Mouse (Mus musculus) gastrocnemius, adult 2 months (tissue): ENCODE results near the gene March8. TPM values are rescaled to one million over a fixed set of nuclear protein-coding genes. Genes with fewer than 3 reads are reported as not detected.

Experiments used
- DNase-seq: peaks from one replicate; pipeline ENCODE4 v3.0.0; 2022
- H3K27ac ChIP-seq: fragments of 200-600 bp; 2 replicates; pipeline ENCODE4 v1.8.1; 2022; ENCODE audit warnings: mild to moderate bottlenecking
- H3K4me3 ChIP-seq: fragments of 200-600 bp; 2 replicates; pipeline ENCODE4 v1.8.1; 2022; ENCODE audit warnings: mild to moderate bottlenecking, moderate library complexity
- CTCF ChIP-seq: fragments of 200-600 bp; IDR thresholded peaks from 2 replicates; pipeline ENCODE4 v1.8.1; 2022; ENCODE audit warnings: antibody characterized with exemption, mild to moderate bottlenecking, moderate library complexity
- intact Hi-C: fragments of 180-260 bp; cut with DNase I; formaldehyde crosslinking; loops from one replicate; pipeline ENCODE4 v1.15.1; 2025
- total RNA-seq, 2 experiments: library from RNA; stranded (reverse); gene quantifications; 2 replicates each; pipeline ENCODE4 v1.2.3; 2021

Gene March8
- total RNA-seq, 2 experiments from 2014 or later: 26.8 to 31.1 TPM

DNA sequence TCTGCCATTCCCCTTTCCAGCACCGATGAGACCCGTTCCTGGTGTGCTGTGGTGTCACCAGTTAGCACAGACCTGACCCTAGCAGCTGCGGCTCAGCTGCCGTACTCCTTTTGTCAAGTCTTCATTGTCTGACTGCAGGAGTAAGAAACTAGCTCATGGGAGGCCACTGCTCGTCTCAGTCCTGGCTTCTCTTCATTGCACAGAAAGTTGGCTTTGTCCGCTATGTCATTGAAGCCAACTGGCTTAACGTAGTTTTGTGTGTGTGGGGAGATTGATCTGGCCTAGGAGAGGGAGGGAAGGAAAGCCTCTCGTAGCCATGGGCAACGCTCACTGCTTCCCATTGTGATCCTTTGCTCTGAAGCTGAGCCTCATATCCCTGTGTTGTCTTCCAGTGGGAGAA lies 67.4 kb downstream of the March8 start:
- DNase-seq: no peak
- no peak for TF ChIP-seq CTCF
- intact Hi-C loops: no loop called here
- no peak overlapping the region for H3K4me3 ChIP-seq
- H3K27ac ChIP-seq: no peak overlapping the region

DNA sequence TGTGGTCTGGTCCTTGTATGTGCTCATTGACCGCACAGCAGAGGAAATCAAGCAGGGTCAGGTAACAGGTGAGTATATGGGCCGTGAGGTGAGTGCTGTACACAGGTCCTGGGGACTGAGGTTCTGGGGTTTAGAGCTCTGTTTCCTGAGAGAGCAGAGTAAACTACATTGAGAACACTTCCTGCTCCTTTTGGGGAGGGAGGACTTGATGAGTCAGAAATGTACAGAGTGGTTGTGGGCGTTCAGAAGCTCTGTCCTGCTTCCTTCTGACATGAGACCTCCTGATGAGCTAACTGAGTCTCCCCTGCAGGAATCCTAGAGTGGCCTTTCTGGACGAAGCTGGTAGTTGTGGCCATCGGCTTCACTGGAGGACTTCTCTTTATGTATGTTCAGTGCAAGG lies 67.9 kb downstream of the March8 start:
- DNase-seq: no peak
- no peak for TF ChIP-seq CTCF
- Histone ChIP-seq H3K4me3 (no peak overlapping the region), H3K27ac (no peak overlapping the region)
- intact Hi-C loops: no loop called here

DNA sequence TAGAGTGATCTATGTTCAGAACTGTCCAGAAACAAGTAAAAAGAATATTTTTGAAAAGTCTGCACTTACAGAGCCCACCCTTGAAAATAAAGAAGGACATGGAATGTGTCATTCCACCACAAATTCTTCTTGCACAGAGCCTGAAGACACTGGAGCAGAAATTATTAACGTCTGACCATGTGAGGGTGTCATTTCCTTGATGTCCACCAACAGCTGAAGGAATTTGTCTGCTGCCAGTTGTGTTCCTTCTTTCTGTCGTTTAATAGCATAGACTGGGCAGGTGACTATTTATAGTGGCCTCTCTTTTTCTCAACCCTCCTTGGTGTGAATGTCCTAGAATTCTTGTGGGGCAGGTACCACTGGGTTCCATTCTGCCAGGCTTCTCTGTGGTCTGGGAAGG lies 68.3 kb downstream of the March8 start:
- no peak for TF ChIP-seq CTCF
- no peak overlapping the region for H3K27ac ChIP-seq
- no peak for DNase-seq
- intact Hi-C loops: no loop called here
- no peak overlapping the region for H3K4me3 ChIP-seq

DNA sequence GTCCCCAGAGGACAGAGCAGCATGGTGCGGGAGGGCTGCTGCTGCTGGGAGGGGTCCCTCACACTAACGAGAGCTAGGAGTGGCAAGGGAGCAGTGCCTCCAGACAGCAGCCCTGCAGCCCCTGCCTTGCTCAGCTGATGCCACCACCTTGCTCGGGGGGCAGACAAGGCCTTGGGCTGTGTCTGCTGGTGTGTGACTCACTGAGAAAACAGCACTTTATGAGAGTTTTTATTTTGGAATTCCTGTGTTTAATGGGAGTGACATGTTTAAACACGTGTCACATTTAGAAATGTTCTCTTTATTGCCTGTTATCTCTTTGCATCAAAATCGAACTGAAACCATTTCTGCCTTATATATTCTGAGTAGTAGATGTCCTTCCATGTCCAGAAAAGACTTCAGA lies 68.9 kb downstream of the March8 start:
- Histone ChIP-seq H3K4me3 (no peak overlapping the region), H3K27ac (no peak overlapping the region)
- no peak for TF ChIP-seq CTCF
- intact Hi-C loops: no loop called here
- no peak for DNase-seq

DNA sequence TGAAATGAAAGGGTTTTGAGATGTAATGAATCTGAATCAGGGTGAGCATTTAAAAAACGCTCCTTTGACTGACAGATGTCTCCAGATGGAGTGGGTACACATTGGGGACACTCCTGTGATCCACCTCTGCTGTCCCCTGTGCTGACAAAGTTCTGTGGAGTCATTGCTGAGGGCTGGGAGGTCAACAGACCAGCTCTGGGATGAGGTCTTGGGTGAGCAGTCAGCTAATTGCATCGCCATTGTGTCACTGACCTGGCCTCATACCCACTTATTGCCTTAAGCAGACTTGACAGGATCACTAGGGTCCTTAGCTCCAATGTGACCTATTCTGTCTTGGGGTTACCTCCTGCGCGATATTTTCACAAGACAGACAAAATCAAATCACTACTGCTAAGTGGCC lies 69.4 kb downstream of the March8 start:
- DNase-seq: no peak
- no peak for TF ChIP-seq CTCF
- no peak overlapping the region for H3K4me3 ChIP-seq
- intact Hi-C loops: no loop called here
- no peak overlapping the region for H3K27ac ChIP-seq

DNA sequence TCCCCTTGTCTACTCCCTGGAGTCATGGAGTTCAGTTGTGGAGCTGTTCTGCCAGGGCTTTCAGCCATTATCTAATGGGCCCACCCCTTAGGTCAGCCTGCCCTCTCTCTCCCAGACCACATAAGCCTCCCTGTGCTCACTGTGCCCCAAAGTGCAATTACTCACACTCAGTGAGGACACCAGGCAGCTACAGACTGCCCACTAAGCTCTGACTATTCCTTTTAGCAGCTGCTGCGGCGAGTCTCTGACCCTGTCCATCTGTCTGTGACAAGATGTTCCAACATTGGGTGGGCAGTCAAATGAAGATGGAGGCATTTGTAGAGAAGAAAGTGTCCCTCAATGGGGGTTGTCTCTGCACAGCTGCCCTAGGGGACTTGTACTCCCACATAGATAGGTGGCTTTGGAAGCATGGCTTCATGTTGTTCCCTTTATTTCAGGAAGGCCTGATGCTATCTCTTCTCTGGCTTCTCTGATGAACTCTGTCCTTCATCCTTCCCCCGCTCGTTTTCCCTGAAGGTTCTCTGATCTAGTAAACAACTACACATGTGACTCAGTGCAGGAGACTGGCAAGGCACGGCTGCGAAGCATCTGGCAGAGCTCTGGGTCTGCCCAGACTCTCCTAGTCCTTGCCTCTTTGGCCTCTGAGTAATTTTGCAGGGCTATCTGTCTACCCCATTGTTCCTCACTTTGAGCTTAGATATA lies 70.3 kb downstream of the March8 start:
- no peak for DNase-seq
- no peak overlapping the region for H3K4me3 ChIP-seq
- no peak overlapping the region for H3K27ac ChIP-seq
- TF ChIP-seq CTCF: no peak
- intact Hi-C loops: no loop called here

DNA sequence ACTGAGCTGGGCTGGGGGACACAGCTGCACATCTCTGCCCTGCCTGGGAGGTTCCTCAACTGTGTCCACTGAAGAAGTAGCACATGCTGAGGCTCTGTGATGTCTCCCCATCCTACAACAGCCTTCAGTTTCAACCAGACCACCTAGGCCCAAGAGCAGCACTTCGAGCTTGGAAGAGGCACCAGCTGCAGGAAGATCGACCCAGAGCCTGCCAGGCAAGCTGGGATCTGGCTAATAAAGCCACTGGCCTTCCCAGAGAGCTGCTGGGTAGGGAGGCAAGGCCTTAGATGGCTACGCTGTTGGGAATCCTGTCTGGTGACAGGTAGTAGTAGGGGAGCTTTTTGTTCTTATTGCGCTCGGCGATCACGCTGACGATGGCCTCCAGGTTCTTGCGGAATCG lies 72.6 kb downstream of the March8 start:
- intact Hi-C loops: no loop called here
- no peak overlapping the region for H3K27ac ChIP-seq
- H3K4me3 ChIP-seq: no peak overlapping the region
- TF ChIP-seq CTCF: no peak
- no peak for DNase-seq

DNA sequence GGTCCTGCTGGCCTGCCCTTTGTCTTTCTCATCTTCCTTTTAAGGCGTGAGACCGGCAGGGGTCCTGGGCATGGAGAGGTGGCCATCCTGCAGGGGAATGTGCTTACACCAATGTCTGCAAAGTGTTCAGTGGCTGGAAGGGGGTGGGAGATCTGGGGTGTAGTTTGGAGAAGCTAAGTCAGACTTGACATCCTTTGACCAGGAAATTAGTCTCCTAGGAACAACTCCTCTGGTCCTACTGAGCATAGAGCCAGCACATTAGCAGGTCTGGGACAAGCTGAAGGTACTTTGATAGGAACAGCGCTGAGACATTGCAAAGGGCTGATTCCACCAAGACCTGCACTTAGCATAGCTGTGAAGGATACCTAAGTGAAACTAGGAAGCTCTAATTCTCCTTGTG lies 73.9 kb downstream of the March8 start:
- DNase-seq: no peak
- intact Hi-C loops: no loop called here
- Histone ChIP-seq H3K27ac (no peak overlapping the region), H3K4me3 (no peak overlapping the region)
- TF ChIP-seq CTCF: no peak

DNA sequence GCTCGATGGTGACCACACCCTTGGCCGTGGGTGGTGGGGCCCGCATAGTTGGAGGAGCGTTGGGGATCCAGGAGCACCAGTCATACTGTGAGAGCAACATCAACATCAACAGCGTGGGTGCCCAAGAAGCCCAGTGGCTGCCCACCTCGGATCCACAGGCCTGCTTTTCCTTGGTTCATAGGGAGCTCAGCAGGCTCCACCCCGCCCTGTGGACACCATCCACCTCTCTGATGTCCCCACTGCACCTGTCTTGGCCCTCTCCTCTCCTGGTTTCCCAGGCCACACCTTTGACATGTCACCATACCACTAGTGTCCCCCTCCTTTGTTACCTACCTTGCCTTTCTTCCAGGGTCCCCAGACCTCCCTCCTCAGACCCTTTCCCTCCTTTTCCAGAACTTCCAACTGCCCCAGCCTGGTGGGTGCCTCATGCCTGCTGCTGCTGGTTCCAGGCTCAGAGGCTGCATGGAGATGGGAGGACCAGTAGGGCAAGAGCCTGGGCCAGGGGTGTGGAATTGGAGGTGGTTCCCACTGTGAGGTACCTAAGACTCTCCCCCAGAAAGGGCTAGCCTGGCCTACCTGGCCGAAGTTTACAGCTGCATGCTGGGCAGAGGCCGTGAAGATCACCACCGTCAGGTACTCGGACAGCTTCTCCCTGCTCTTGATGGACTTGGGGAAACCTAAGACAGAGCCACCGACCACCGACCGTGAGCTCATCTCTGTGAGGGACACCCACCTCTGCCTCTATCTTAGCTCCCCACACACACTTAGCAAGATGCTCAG lies 74.9 kb downstream of the March8 start:
- intact Hi-C loops: no loop called here
- Histone ChIP-seq H3K4me3 (no peak overlapping the region), H3K27ac (no peak overlapping the region)
- no peak for TF ChIP-seq CTCF
- no peak for DNase-seq

DNA sequence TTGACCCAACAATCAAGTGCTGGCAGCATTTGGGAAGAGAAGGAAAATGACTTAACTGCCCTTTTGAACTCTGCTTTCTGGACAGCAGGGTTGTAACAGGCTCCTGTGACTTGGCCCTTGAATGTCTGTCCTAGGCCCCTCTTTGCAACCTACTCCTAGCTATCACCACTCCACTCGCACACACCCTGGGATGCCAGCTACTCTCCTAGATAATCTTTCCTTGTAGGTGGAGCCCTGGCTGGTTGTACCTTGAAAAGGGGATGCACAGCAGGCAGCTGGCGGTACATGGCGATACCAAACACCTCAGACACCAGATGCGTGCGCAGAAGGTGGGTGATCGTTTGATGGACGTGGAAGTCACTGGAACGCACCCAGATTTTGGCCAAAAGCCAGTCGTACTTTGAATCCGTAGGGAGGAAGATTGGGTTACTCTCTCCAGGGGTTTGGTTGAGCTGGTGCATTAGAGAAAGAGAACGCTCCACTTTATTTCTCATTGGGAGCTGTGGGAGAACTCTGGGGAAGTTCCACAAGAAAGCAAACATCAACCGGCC lies 77.4 kb downstream of the March8 start:
- intact Hi-C loops: no loop called here
- no peak for DNase-seq
- no peak overlapping the region for H3K4me3 ChIP-seq
- TF ChIP-seq CTCF: no peak
- H3K27ac ChIP-seq: no peak overlapping the region

DNA sequence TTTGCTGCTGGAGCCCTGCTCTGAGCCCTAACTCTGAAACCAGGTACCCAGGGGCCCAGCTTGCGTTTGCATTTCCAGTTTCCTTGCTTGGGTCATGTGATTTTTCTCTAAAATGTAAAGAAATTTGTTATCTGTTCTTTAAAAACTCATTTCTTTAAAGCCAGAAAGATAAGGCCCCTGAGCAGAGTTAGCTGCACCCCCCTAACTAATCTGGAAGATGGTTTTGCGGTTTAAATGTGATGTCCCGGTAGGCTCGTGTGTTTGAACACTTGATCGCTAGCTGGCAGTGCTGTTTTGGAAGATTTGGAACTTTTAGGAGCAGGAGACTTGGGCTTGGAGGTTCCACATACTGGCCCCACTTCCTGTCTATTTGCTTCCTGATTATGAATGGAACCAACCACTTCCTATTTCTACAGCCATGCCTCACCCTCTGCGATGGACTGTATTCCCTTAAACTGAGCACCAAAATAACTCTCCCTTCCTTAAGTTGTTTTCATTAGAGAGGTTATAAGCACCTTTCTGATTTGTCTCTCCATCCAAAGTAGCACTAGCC lies 78.3 kb downstream of the March8 start:
- DNase-seq: no peak
- no peak overlapping the region for H3K4me3 ChIP-seq
- intact Hi-C loops: no loop called here
- TF ChIP-seq CTCF: no peak
- H3K27ac ChIP-seq: no peak overlapping the region

DNA sequence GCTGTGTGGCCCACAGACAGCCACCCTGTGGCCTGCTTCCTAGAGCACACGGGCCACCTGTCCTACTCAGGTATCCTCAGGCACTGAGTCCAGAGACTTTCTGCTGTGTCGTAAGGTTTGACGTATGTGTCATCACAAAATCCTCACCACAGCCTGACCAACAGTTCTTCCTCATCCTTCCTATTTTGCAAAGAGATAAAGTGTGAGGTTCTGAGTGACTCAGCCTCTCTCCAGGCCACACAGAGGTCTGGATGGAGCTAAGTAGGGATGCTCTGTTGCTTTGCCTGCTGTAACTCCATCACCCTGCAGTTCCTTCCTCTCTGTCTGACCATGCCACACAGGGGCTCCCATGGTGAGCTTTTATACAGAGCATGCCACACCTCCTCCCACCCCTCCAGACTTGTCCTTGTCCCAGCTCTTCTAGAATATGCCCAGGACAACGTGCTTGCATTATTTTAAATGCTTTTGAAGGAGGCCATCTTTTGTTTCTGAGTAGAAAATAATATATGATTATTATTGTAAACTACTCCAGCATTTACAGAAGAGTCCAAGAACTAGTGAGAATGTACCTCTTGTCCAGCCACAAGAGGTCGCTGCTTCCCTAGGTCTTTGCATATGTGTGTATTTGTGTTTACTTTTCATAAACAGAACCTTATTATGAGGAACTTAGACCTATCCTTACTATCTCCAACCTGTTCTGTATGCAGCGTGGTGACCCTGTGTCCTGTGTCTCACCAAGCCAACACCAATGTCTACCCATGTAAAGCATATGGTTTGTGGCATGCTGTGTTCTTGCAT lies 79.9 kb downstream of the March8 start:
- TF ChIP-seq CTCF: peak; percentile 60
- no peak for DNase-seq
- Histone ChIP-seq H3K4me3 (no peak overlapping the region), H3K27ac (no peak overlapping the region)
- intact Hi-C loops: no loop called here
